Comparison of ENCODE assay signal across 9 mouse cellular contexts in the genomic region with DNA sequence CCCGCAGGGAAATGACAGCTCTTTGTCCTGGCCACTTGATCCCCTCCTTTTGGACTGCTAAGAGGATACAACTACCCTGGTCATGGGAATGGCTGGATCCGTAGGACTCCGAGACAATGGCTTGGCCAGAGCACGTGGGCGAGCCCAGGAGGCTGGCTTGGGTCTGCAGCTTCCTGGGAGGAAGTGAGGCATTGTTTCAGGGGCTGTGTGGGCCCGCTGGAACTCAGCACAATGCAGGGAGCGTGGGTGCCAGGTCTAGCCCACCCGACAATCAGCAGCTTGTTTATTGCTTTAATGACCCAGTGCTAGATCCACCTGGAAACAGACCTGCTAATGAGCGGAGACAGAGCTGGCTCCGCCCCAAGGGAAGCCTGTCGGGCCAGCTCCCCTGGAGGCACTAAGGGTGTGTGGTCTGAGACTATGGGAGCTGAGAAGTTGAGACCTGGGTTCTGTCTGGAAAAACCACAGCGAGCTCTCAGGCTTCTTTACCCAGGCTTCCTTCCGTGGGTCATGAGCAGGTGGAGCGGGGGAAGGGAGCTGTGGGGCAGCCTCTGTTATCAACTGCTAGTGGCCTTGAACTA. TPM values are rescaled to one million over a fixed set of nuclear protein-coding genes. Genes with fewer than 3 reads are reported as not detected.
DNase-seq lines count a peak whose midpoint lies in the region; ATAC-seq and TF ChIP-seq lines count a peak whose summit lies in the region.
"Had no signal": no experiment of that assay in that cellular context is flagged by ENCODE, and none has a peak within 500 bp of the region (broad histone marks: within the 10 kb centered on the region; RNA-seq: fewer than 3 reads in every experiment).

No protein-coding gene starts in this region.

- no peak for TF ChIP-seq POLR2A in limb, embryonic 14.5 days (IDR thresholded peaks at IDR 0.05; ENCODE audit: borderline replicate concordance, extremely low read depth, insufficient read depth, insufficient read length)

- peaks cover 34% of the 10 kb centered on the region for H3K4me1 ChIP-seq in embryonic facial prominence, embryonic 10.5 days
- H3K4me1 ChIP-seq in heart, postnatal 0 days (ENCODE audit: control insufficient read depth, insufficient read depth): 0 out of 2 replicates have a peak, but pooled peaks cover 3% of the 10 kb centered on the region
- peaks cover 6% of the 10 kb centered on the region; the same call in 1 of the 2 replicates for H3K4me1 ChIP-seq in limb, embryonic 14.5 days (ENCODE audit: control insufficient read depth, insufficient read depth, low read length)

- no peak for TF ChIP-seq CTCF in heart, postnatal 0 days (IDR thresholded peaks at IDR 0.05; ENCODE audit: low read depth)

- peak overlapping the region; percentile 72 for H3K27ac ChIP-seq in embryonic facial prominence, embryonic 10.5 days (replicated peaks)
- H3K27ac ChIP-seq in heart, postnatal 0 days (ENCODE audit: low read depth): peak overlapping the region; percentile 70
- no peak overlapping the region for H3K27ac ChIP-seq in limb, embryonic 14.5 days (replicated peaks; ENCODE audit: low read depth, low read length)
- H3K27ac ChIP-seq: hindbrain, embryonic 15.5 days had no signal

- no peaks in the 10 kb centered on the region; the same call in 1 of the 2 replicates for H3K27me3 ChIP-seq in embryonic facial prominence, embryonic 10.5 days (replicated peaks; ENCODE audit: low read depth, poor library complexity, severe bottlenecking)
- no peaks in the 10 kb centered on the region for H3K27me3 ChIP-seq in heart, postnatal 0 days (ENCODE audit: control insufficient read depth, insufficient read depth, low read length)
- no peaks in the 10 kb centered on the region for H3K27me3 ChIP-seq in limb, embryonic 14.5 days (ENCODE audit: control insufficient read depth, insufficient read depth, low read length)
- H3K27me3 ChIP-seq: hindbrain, embryonic 15.5 days had no signal

- TF ChIP-seq EP300 in heart, postnatal 0 days (IDR thresholded peaks at IDR 0.05; ENCODE audit: low read depth): peak; percentile 78

- H3K9ac ChIP-seq in heart, postnatal 0 days (replicated peaks; ENCODE audit: low read depth, low read length): no peak overlapping the region
- H3K9ac ChIP-seq in limb, embryonic 14.5 days (ENCODE audit: low read depth, low read length, severe bottlenecking): no peak overlapping the region
- H3K9ac ChIP-seq: hindbrain, embryonic 15.5 days had no signal

- no peaks in the 10 kb centered on the region for H3K36me3 ChIP-seq in embryonic facial prominence, embryonic 10.5 days (replicated peaks)
- H3K36me3 ChIP-seq in heart, postnatal 0 days (replicated peaks; ENCODE audit: control insufficient read depth, insufficient read depth, low read length): no peaks in the 10 kb centered on the region
- no peaks in the 10 kb centered on the region for H3K36me3 ChIP-seq in limb, embryonic 14.5 days (ENCODE audit: control insufficient read depth, insufficient read depth, low read length)
- H3K36me3 ChIP-seq: hindbrain, embryonic 15.5 days had no signal

- peak; percentile 81 for ATAC-seq in heart, postnatal 0 days (ENCODE audit: insufficient read depth, low read depth)
- 0 out of 2 replicates have a peak, but pooled peaks have one; percentile 15 for ATAC-seq in limb, embryonic 14.5 days (ENCODE audit: low FRiP score, low read depth)

- DNase-seq in gastrocnemius, adult 18-20 months (ENCODE audit: low spot score): peak; percentile 15
- no peak for DNase-seq in gastrocnemius, postnatal 4 days (ENCODE audit: low spot score in 2 of 2)
- DNase-seq in embryonic facial prominence, embryonic 10.5 days (ENCODE audit: low spot score): no peak
- peak; percentile 37 for DNase-seq in heart, postnatal 0 days (ENCODE audit: low spot score)
- no peak for DNase-seq in limb, embryonic 14.5 days (ENCODE audit: low spot score)
- peak; percentile 49 for DNase-seq in skeletal muscle tissue, adult 2 months (ENCODE audit: low read depth, low spot score)
- no peak for DNase-seq in right cerebral cortex, postnatal 36 days (ENCODE audit: low spot score in 2 of 2)
- DNase-seq in right cerebral cortex, postnatal 4 days: no peak

- H3K4me3 ChIP-seq in embryonic facial prominence, embryonic 10.5 days: no peak overlapping the region
- H3K4me3 ChIP-seq in heart, postnatal 0 days (ENCODE audit: low read depth, low read length): no peak overlapping the region
- no peak overlapping the region for H3K4me3 ChIP-seq in limb, embryonic 14.5 days (replicated peaks; ENCODE audit: low read length)
- H3K4me3 ChIP-seq: hindbrain, embryonic 15.5 days had no signal

- H3K9me3 ChIP-seq in embryonic facial prominence, embryonic 10.5 days: peaks cover under 1% of the 10 kb centered on the region; the same call in 1 of the 2 replicates
- H3K9me3 ChIP-seq in heart, postnatal 0 days (replicated peaks; ENCODE audit: control insufficient read depth, low read length): 0 out of 2 replicates have a peak, but pooled peaks cover under 1% of the 10 kb centered on the region
- no peaks in the 10 kb centered on the region; the same call in 1 of the 2 replicates for H3K9me3 ChIP-seq in limb, embryonic 14.5 days (ENCODE audit: control insufficient read depth, low read length)
- H3K9me3 ChIP-seq: hindbrain, embryonic 15.5 days had no signal

- 0 out of 2 replicates have a peak overlapping the region, but pooled peaks have one; percentile 6 for H3K4me2 ChIP-seq in heart, postnatal 0 days (ENCODE audit: low read depth, low read length)
- H3K4me2 ChIP-seq in limb, embryonic 14.5 days (replicated peaks; ENCODE audit: low read depth, low read length, severe bottlenecking): no peak overlapping the region
- H3K4me2 ChIP-seq: hindbrain, embryonic 15.5 days had no signal

- WGBS in embryonic facial prominence, embryonic 10.5 days: 36% methylated on average over 14 of the region's 14 CpGs
- WGBS in heart, postnatal 0 days: 26% methylated on average over 14 of the region's 14 CpGs
- 21% methylated on average over 14 of the region's 14 CpGs for WGBS in limb, embryonic 14.5 days

RNA-seq across cellular contexts. Expression of gene Sox13, which starts 24.3 kb away (rescaled TPM):
- 10 to 100 TPM in 1 of 2 experiments, 1 to 10 TPM in 1; 6.2 to 11.5 TPM for total RNA-seq in gastrocnemius, adult 18-20 months (2021)
- 10 to 100 TPM; 18.1 to 19.3 TPM for total RNA-seq in gastrocnemius, postnatal 4 days (2021)
- polyA plus RNA-seq in embryonic facial prominence, embryonic 10.5 days (2016; fragmentation: Nextera tagmentation; extraction: Ambion mirVana): 12.1 and 18.1 TPM in 2 replicates
- 8.5 and 17.9 TPM in 2 replicates for total RNA-seq in heart, postnatal 0 days (2014; rRNA removed; ENCODE audit: low replicate concordance)
- 3.0 and 3.3 TPM in 2 replicates for polyA plus RNA-seq in heart, postnatal 0 days (2015; fragmentation: Nextera tagmentation; extraction: Ambion mirVana)
- polyA plus RNA-seq in limb, embryonic 14.5 days (2012; rRNA removed): 22.9 and 28.5 TPM in 2 replicates
- polyA plus RNA-seq in limb, embryonic 14.5 days (2014; fragmentation: Nextera tagmentation; extraction: Ambion mirVana): 4.7 and 5.8 TPM in 2 replicates

Comparison
In these comparisons a context has a peak if more than half of its experiments do, and no peak if none do; other contexts are left out.
1. DNase-seq: peak in gastrocnemius, adult 18-20 months (single experiment), heart, postnatal 0 days (single experiment) and skeletal muscle tissue, adult 2 months (single experiment); none in gastrocnemius, postnatal 4 days (0 of 2), embryonic facial prominence, embryonic 10.5 days (single experiment), limb, embryonic 14.5 days (single experiment), right cerebral cortex, postnatal 36 days (0 of 2) and right cerebral cortex, postnatal 4 days (single experiment).